Mouse (Mus musculus): ENCODE measurements around the gene Ntng1. TPM values are rescaled to one million over a fixed set of nuclear protein-coding genes. Genes with fewer than 3 reads are reported as not detected.

The Ntng1 gene
- polyA plus RNA-seq, 1 experiment from 2014 or later, result 0.94 TPM

DNA sequence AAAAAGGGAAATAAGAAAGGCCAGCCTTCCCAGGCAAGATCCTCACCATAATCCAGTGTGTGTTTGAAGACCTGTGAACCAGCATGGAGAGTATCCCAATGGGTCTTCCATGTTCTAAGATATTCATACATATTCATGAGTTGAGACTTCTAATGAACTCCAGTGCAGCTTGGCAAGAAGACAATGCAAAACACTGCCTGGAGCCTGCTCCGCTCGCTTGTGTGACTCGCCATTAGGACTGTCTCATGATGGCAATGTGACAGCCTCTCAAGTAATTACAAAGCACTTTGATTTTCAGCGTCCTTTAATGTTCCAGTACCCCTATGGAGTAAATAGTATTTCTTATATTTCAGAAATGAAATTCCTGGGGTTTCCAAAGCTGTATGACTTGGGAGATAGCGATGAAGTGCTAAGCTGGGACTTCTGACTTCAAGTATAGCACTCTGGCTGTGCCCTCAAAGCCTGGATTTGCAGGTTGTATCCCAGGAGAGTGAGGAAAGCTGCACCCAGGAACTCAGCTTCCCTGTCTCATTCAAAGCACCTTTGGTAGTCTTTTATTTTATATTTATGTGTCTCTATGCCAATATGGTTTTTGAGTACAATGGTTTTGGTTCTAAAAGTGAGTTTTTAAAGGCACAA lies 412.1 kb downstream of the Ntng1 start:
- no peaks in the 10 kb centered on the region for H3K9me3 ChIP-seq (replicated peaks)
- 77% methylated on average over 5 of the region's 5 CpGs for WGBS
- H3K4me3 ChIP-seq, result no peak overlapping the region
- no peak for DNase-seq (ENCODE audit: low spot score)
- peaks cover 6% of the 10 kb centered on the region; the same call in 1 of the 2 replicates for H3K4me1 ChIP-seq
- no peak overlapping the region for H3K27ac ChIP-seq
- H3K36me3 ChIP-seq, result no peaks in the 10 kb centered on the region
- H3K27me3 ChIP-seq (ENCODE audit: low read depth, poor library complexity, severe bottlenecking), result 0 out of 2 replicates have a peak, but pooled peaks cover 4% of the 10 kb centered on the region

Other genes with a start within 250 kb of the Ntng1 start
- gene Prmt6, start 107.0 kb upstream of the Ntng1 start, polyA plus RNA-seq (2016; fragmentation: Nextera tagmentation; extraction: Ambion mirVana), result 34.7 and 35.1 TPM in 2 replicates

All from limb, embryonic 10.5 days (tissue).